Mouse (Mus musculus) monocyte, adult 5-6 weeks (primary cell): ENCODE results near the gene Map4. TPM values are rescaled to one million over a fixed set of nuclear protein-coding genes. Genes with fewer than 3 reads are reported as not detected.

Source experiments
- ATAC-seq: fragments of 153-309, 156-312 bp; replicated peaks from 2 replicates; pipeline ENCODE4 v1.8.0; 2017; ENCODE audit warnings: mild to moderate bottlenecking; ENCODE audit not compliant: low TSS enrichment, insufficient number of reproducible peaks, severe bottlenecking, poor library complexity, low FRiP score
- total RNA-seq: library from RNA; stranded (forward); fragments of 200-1000, 200-491, 200-594 nt; gene quantifications from 3 replicates; pipeline ENCODE4 v1.2.3, GENCODE M21; 2017

Gene Map4
- 43.2 to 82.6 TPM (median 44.6 TPM) in 3 replicates for total RNA-seq

GRCm38 (mm10) chr9:109931257-109932171, at the start of gene Map4:
Map4 (plus strand) TSS chr9:109931460.
- ATAC-seq = peak; percentile 95

GRCm38 (mm10) chr9:109886259-109886658, 45.0 kb upstream of the Map4 start:
- ATAC-seq = no peak

GRCm38 (mm10) chr9:109887321-109887720, 43.9 kb upstream of the Map4 start:
- no peak for ATAC-seq

- no peak for ATAC-seq
Measured at GRCm38 (mm10) chr9:109891501-109891900, 39.8 kb upstream of the Map4 start.

- ATAC-seq = peak; percentile 72
Measured at GRCm38 (mm10) chr9:109892651-109893250, 38.5 kb upstream of the Map4 start.

GRCm38 (mm10) chr9:109894413-109895090, 36.7 kb upstream of the Map4 start:
- ATAC-seq = peak; percentile 59

- ATAC-seq = no peak
Measured at GRCm38 (mm10) chr9:109895593-109895992, 35.7 kb upstream of the Map4 start.

GRCm38 (mm10) chr9:109896253-109897150, 34.8 kb upstream of the Map4 start:
- ATAC-seq = no peak

- ATAC-seq = no peak
Measured at GRCm38 (mm10) chr9:109898027-109898426, 33.2 kb upstream of the Map4 start.

GRCm38 (mm10) chr9:109899361-109899760, 31.9 kb upstream of the Map4 start:
- no peak for ATAC-seq

- ATAC-seq = no peak
Measured at GRCm38 (mm10) chr9:109899774-109900173, 31.5 kb upstream of the Map4 start.

GRCm38 (mm10) chr9:109900604-109901003, 30.7 kb upstream of the Map4 start:
- ATAC-seq = no peak

- no peak for ATAC-seq
Measured at GRCm38 (mm10) chr9:109902246-109902645, 29.0 kb upstream of the Map4 start.

- no peak for ATAC-seq
Measured at GRCm38 (mm10) chr9:109902740-109903139, 28.5 kb upstream of the Map4 start.

- ATAC-seq = no peak
Measured at GRCm38 (mm10) chr9:109907300-109907699, 24.0 kb upstream of the Map4 start.

- ATAC-seq = no peak
Measured at GRCm38 (mm10) chr9:109907774-109908465, 23.3 kb upstream of the Map4 start.

GRCm38 (mm10) chr9:109909102-109909501, 22.2 kb upstream of the Map4 start:
- no peak for ATAC-seq

GRCm38 (mm10) chr9:109909926-109910325, 21.3 kb upstream of the Map4 start:
- ATAC-seq = no peak
